Mouse (Mus musculus) right cerebral cortex, adult 2 months (tissue): ENCODE results near the gene Anxa9.

Experiments
- DNase-seq, 2 experiments: peaks; one replicate each; pipeline ENCODE4 v3.0.0; 2021 to 2022; ENCODE audit warnings: low spot score in 2 of 2

Gene Anxa9

DNA sequence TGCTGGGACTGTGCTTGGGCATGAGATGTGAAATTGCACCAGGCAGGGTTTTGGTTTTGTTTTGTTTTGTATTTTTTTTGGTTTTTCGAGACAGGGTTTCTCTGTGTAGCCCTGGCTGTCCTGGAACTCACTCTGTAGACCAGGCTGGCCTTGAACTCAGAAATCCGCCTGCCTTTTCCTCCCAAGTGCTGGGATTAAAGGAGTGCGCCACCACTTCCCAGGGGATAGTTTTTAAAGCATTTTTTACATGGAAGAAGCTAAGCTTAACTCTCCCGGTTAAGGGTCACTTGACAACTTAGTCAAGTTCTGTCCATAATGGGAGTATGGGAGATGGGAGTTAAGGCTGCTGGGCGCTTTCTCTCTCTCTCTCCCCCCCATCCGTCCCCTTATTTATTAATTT, 7.1 kb upstream of the Anxa9 start:
- DNase-seq: no peak

DNA sequence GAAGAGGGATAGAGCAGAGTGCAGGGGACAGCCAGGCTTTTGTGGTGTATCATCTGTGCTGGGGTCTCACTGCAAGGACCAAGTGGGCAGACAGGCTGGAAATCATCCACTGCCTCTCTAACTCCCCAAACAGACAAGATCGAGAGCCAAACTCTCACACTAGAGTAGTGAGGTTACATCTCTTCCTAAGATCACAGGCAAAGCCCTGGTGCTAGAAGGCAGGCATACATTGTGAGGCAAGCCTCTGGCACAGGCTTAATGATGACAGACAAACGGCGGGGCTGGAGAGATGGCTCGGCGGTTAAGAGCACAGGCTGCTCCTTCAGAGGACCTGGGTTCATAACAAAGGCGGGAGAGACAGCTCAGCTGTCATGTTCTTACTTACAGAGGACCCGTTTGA, 6.5 kb upstream of the Anxa9 start:
- DNase-seq: no peak

DNA sequence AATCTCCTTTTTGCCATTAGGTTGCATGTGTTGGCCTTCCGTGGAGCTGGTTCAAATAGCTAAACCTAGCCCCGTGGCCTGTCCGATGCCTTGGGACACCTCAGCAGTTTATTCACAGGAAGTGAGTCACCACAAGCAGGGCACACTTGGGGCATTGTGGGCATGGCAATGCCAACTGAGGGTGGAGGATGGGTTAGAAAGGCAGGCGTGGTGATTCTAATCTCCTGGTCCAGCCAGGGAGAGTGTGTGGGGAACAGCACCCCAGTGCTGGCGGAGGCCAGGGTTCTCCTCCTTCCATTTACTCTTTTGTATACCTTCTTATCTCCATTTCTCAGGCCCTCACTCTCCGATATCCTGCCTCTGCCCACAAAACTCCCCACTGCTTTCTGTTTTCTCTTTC, 5.6 kb upstream of the Anxa9 start:
- DNase-seq: no peak

DNA sequence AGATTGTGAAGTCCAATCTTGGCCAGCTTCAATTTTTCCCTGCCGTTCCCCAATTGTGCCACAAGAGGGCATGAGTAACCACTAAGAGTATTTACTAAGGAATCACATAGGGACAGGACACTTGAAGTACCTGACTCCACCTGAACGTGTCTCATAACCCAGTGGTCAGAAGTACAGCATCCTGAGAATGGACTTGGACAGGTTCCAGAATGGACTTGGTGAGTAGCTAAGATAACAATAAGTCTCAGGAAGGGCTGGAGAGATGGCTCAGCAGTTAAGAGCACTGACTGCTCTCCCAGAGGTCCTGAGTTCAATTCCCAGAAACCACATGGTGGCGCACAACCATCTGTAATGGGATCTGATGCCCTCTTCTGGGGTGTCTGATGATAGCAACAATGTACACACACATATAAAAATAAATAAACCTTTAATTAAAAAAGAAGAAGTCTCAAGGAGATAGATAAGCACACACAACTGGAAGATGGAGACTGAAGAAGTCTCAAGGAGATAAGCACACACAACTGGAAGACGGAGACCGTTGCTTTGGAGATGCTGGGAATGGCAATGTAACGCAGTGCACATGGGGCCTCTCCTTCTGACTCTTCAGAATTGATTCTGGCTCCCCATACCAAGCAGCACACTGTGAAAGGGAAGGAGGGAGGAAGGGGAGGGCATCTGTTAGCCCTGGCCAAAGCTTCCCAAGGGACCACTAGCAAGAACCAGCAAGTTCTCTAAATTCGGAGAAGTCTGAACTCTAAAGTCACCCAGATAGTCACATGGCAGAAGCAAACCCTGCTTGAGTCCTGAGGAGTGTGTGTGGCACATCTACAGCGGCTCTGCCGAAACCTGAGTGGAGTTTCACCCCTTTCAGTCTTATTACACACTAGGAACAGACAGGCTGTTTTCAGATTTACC, 4.2 kb upstream of the Anxa9 start:
- DNase-seq: peak; percentile 76 to 85

DNA sequence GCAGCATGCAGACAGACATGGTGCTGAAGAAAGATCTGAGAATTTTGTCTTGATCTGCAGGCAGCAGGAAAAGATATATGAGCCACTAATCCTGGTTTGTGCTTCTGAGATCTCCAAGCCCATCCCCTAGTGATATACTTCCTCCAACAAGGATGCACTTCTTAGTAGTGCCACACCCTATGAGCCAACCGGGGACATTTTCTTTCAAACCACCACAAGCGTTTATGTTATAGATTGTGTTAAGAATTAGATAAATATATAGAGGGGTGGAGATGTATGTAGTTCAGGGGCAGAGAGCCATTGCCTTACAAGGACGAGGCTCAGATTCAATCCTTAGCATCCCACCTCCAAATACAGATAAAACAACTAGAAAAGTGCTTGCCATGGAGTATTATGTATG, 3.5 kb upstream of the Anxa9 start:
- DNase-seq: no peak

DNA sequence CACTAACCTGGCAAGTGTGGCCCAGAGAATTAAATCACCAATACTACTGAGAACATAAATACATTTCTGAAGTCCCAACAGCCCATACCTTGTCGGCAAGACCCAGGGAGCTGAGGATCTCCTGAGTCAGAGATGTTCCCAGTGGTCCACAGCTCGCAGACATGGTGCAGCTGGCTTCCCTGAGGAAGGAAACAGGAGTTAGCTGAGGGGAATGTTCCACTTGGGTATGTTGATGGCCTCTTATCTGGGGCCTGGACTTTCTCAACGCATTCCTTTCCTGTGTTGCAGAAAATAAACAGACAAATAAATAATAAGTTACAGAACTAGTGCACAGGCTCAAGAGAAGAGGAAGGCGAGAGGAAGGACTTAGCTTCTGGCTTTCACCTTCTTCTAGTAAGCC, 732 bp downstream of the Anxa9 start:
- no peak for DNase-seq

DNA sequence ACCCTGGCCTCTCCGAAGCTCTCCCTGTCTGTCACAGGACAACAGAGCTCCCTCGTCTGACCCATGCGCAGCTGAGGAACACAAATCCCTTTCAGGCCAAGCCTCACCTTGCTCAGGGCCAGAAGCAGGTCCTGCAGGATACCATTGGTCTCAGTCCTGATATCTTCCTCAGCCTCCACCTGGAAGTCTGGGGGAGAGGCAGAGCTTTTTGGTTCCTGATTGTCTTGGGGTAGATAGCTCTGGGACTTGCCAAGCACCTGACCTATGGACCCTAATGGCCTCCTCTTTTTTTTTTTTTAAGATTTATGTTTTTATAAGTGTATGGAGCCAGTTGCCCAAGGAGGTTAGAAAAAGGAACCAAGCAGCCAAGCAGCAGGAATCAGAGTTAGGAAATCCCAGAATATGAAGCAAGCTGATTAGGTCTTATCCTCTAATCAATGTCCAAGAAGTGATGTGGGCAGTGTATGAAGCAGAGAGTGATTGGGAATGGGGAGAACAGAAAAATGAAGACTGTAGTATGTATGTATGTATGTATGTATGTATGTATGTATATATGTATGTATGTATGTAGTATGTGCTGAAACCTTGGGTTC, 5.7 kb downstream of the Anxa9 start:
- DNase-seq: no peak

DNA sequence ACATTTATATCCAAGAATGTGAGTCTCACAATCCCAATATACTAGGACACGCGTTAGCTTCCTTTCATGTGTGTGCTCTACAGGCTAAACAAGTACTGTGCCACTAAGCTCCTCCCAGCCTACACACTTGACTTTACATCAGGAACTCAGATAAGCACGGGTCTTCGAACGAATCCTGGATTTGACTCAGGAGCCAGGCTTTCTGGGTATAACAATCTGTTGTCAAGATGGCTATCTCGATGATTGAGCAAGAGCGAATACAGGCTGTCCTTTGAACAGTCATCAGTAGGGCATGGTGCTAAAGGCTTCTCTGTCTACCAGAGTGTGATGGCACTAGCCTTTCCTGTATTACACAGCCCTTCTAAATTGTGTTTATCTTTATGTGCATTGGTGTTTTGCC, 9.0 kb downstream of the Anxa9 start:
- DNase-seq: no peak

DNA sequence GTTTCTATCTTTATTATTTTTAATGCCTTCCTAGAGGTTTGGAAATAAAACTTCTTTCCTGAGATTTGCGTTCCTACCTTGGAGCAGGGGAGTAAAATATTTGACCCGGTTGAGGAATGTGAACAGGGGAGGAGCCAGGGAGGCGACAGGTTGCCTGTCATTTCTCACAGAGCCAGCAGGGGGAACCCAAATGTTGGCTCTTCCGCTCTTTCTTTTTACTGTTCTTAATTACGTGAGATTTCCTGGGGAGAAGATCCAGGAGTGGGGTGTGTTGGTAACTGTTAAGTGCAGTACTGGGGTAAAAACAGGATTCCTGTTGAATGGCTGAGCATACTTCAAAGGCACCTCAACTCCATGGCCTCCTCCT, 10.9 kb downstream of the Anxa9 start:
- DNase-seq: peak in 1 of 2 experiments; percentile 33

DNA sequence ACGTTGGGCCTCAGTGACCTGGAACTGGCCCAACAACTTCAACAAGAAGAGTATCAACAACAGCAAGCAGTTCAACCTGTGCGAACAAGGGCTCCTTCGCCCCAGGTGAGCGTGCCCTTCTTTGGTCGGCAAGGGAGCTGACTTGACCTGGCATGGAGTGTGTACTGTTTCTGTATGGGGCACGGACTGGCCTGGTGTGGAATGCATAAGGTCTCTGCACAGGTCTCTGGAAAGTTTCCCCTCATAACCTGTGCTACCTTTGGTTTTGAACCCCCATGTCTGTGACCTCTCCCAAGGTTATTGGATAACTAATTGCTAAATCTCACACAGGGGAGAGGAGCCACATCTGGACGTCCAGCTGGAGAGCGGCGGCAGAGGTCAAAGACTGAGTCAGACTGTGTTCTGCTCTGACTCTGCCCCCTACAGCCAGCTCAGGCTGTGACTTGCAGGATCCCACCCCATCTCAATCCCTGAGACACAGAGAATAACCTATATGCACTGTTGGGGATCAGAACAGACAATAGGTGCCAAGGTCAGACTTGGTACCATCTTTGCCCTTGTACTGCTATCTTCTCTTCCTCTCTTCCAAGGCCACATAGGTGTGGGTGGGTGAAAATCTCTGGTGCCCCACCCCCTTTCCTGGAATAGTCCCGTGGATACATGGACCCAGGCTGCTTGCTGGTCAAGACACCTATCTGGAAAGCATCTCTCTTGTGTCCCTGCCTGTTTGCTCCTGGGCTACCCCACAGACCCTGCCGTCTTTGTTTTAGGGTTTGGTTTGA, 11.5 kb downstream of the Anxa9 start:
- no peak for DNase-seq

DNA sequence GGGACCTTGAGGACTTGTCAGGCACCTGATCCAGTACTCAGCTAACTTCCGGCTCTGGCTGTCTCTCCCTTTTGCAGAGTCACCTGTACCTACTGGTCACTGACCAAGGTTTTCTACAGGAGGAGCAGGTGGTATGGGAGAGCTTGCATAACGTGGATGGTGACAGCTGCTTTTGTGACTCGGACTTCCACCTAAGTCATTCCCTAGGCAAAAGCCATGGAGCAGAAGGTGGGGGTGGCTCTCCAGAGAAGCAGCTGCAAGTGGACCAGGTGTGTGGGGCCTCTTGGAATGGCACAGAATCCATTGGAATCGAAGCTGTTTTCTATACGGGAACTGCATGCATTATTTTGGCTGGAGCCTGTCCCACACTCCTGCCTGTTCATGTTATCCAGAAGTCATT, 12.3 kb downstream of the Anxa9 start:
- no peak for DNase-seq

DNA sequence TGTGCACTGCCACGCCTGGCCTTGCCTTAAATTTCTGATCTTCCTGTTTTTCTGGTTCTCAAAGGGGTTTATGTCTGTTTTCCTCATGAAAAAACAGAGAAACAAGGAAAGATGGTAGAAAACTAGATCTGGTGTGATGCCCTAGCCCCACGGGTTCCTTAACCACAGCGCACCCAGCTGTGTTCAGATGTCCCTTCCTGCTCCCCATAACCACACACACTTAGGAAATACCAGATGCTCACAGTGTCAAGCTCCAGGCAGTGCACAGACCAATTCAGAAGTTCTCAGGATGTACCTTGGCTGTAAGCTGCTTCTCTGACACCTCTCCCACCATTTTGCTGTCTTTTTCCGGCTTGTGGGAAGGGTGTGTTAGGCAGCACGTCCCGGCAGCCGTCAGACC, 12.7 kb downstream of the Anxa9 start:
- no peak for DNase-seq

DNA sequence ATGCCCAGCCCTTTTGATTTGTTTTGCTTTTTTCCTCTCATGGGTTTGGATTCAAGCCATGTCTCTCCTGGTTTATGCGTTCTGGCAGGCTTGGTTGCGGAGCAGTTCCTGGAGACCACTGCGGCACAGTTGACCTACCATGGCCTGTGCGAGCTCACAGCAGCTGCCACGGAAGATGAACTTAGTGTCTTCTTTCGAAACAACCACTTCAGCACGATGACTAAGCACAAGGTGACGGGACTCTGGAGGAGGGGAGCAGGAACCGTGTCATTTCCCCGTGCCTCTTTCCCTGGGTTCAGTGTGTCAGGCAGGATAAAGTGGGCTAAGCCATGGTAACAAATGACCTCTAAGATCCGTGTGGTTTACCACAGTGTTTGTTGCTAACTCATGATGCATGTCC, 13.4 kb downstream of the Anxa9 start:
- no peak for DNase-seq

DNA sequence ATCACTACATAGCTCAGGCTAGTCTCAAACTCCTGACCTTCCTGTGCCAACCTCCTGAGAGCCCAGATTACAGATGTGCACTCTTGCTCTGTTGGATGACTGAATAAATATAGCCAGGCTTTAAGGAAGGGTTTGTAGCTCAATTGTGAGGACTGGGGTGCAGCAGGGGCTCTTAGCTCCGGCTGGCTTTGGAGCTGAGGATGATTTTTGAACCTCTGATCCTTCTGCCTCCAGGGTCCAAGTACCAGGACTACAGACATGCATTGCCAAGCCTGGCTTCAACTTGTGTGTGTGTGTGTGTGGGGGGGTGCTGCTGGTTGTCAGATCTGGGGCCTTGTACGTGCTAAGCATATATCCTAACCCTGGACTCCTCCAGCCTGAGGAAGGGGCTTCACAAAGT, 14.1 kb downstream of the Anxa9 start:
- no peak for DNase-seq

DNA sequence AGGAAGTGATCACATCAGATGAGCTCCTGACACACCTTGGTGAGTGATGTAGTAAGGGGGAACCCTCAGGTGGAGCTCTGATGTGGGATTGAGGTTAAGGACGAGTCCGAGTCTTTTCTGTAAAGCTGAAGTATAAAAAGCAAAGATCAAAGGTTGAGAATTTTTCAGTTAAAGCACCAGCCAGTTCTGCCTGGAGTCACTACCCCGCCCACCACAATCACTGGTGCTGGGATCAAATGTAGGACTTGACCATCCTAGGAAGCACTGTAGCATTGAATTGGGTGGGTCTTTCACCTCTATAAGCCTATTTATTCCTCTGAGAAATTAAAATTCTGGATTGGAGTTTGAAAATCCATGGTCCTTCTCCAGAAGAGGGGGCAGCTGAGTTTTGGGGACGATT, 15.9 kb downstream of the Anxa9 start:
- DNase-seq: no peak

DNA sequence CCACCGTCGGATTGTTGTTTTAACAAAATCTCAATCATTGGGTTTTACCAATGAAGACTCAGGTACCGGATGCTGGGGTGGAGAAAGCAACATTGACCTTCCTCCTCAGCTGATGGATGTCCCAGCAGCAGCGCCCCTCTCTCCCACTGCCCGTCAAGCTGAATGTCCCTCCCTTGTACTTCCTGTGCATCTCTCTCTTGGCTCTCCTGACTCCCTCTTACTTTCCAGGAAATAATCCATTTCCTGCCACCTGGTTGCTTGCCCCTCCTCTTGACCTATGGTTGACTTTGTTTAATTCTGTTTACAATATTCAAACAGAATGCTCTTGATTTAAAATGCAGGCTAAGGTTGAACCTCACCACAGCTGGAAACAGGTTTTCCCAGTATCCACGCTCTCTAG, 16.8 kb downstream of the Anxa9 start:
- no peak for DNase-seq

DNA sequence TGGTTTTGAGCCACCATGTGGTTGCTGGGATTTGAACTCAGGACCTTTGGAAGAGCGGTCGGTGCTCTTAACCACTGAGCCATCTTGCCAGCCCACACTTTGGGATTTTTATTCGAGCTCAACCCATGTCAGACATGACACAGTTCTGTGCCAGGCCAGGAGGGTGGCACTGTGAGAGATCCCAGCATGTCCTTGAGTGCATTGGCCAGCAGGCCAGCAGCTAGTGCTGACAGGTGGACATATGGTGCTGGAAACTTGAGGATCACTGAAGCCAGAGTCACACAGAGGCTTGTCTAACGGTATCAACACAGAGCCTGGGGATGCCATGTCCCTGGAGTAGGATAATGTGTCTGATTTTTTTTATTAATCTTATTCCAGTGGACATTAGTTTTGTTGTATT, 17.6 kb downstream of the Anxa9 start:
- DNase-seq: no peak

DNA sequence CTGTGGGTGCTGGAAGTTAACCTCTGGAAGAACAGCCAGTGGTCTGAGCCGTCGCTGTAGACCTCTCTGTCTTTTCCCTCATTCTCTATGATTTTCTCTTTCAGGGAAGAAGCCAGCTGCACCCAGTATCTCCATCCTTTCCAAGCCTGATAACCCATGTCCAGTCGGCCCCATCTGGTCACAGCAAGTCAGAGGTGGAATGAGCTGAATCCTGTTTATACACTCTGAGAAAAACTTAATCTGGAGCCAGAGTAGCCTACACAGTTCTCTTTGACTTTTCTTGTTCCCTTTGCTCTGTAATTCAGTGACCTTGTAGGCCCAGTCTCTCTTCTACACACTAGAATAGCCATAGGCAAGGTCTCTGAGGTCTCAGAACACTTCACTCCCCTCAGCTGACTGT, 19.4 kb downstream of the Anxa9 start:
- no peak for DNase-seq

DNA sequence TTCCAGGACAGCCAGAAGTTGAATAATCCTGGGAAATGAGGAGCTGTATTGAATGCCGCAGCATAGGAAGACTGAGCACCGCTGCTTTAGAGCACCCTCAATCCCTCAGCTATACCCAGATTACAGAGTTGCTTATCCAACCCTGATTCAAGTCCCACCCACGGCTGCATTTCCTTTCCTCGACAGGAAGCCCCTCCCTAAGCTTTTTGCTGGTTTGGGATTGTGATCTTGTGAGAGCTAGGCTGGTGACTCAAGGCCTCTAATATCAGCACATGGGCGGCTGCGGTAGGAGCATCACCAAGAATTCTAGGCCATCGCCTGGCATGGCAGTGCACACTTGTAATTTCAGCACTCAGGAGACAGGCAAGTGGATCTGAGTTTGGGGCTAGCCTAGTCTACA, 20.5 kb downstream of the Anxa9 start:
- no peak for DNase-seq

DNA sequence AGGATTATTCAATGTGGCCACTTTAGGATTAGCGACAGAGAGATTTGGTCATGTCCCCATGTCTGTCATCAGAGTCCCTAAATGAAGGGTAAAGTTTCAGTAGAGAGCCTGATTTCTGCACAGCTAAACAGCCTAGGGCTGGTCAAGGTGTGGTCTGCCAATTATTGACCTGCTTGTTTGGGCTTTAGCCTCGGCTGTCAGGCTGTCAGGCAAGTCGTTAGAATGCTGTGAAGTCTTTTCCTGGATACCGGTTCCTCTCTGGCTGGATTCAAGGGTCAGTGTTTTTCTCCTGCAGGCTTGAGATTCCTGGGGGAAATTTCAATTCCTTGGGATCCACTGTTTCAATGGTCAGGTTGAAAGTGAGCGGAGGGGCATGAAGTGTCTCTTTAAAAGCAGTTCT, 21.0 kb downstream of the Anxa9 start:
- DNase-seq: no peak

DNA sequence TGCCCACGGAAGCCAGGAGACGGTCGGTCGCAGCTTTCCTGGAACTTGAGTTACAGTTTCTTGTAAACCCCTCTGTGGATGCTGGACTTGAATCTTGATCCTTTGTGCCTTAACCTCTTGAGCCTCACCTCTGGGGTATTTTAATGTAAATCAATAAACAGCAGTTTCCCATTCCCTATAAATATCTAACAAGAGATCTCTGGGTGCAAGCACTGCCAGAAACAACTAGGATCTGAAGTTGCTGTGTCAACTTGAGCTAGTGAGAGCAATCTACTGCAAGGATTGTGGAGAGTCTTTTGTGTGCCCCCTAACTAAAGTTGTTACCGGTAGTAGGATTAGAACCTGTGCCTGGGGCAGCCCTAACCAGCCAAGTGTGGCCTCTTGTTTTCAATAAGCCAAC, 21.6 kb downstream of the Anxa9 start:
- no peak for DNase-seq

DNA sequence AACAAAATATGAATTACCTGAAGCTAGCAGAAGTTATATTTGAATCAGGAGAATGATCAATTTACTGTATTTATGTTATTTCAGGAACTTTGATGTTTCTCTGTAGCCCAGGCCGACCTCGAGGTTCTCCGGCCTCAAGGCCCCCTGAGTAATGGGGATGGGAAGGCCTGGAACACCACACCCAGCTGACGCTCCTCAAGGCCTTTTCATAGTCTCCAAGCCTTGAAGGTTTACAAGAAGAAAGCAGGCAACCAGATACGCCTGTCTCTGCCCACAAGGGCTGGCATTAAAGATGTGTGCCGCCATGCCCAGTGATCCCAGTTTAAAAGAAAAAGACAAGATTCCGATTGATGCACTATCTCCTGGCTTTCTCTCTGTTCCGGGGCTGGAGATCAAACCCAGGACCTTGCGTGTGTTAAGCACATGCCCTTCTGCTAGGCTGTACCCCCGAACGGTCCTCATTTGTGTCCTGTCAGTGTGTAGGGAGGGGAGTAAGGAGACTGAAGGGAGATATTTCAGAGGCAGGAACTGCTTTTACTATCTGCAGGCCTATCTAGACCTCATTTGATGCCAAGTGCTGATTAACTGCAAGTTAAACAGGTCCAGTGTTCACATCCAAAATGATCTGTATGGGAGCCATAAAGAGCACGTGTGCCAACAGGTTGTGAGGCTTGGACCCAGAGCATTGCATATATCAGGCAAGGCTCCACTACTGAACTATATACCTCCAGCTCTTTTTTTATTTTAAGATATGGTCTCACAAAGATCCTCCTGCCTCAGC, 22.3 kb downstream of the Anxa9 start:
- DNase-seq: no peak
